Mouse (Mus musculus) kidney, embryonic 14.5 days (tissue): Measurements from ENCODE around the gene Gm10837. TPM values are rescaled to one million over a fixed set of nuclear protein-coding genes. Genes with fewer than 3 reads are reported as not detected.
"Not testable (repeated sequence)": the region's sequence is repeated elsewhere in the genome, so short reads cannot be mapped to it uniquely, and the experiment has no call there.

Experiments
- ATAC-seq: fragments of 200-750 bp; cut with Nextera tagmentation; 2 replicates; pipeline ENCODE4 v1.8.0; 2017; ENCODE audit warnings: moderate number of reproducible peaks, mild to moderate bottlenecking, moderate TSS enrichment, moderate library complexity; ENCODE audit not compliant: low FRiP score, low TSS enrichment
- H3K27ac ChIP-seq: fragments of 300-500 bp; sonication (generic); 2 replicates; pipeline ENCODE4 v1.5.1; 2014; ENCODE audit warnings: low read depth, mild to moderate bottlenecking, low read length, moderate library complexity, mixed read lengths
- H3K27me3 ChIP-seq: fragments of 300-500 bp; sonication (generic); 2 replicates; pipeline ENCODE4 v1.6.1; 2014; ENCODE audit warnings: mild to moderate bottlenecking, low read length; ENCODE audit not compliant: control insufficient read depth, insufficient read depth
- H3K36me3 ChIP-seq: fragments of 300-500 bp; sonication (generic); 2 replicates; pipeline ENCODE4 v1.6.1; 2014; ENCODE audit warnings: low read length, mixed read lengths; ENCODE audit not compliant: control insufficient read depth, insufficient read depth
- H3K4me1 ChIP-seq: fragments of 300-500 bp; sonication (generic); 2 replicates; pipeline ENCODE4 v1.6.1; 2014; ENCODE audit warnings: low read length, mixed read lengths; ENCODE audit not compliant: control insufficient read depth, insufficient read depth
- H3K4me2 ChIP-seq: fragments of 300-500 bp; sonication (generic); replicated peaks from 2 replicates; pipeline ENCODE4 v1.6.1; 2014; ENCODE audit warnings: low read depth, mild to moderate bottlenecking, low read length
- H3K4me3 ChIP-seq: fragments of 300-500 bp; sonication (generic); 2 replicates; pipeline ENCODE4 v1.5.1; 2014; ENCODE audit warnings: mild to moderate bottlenecking, low read length
- H3K9ac ChIP-seq: fragments of 300-500 bp; sonication (generic); 2 replicates; pipeline ENCODE4 v1.6.1; 2014; ENCODE audit warnings: low read depth, mild to moderate bottlenecking, low read length, moderate library complexity
- H3K9me3 ChIP-seq: fragments of 300-500 bp; sonication (generic); 2 replicates; pipeline ENCODE4 v1.6.1; 2016; ENCODE audit warnings: low read length; ENCODE audit not compliant: control insufficient read depth
- WGBS: fragments of 180-500 bp; shearing (Covaris S2); extraction: QIAGEN DNeasy Blood & Tissue Kit; methylation state at CpG from one replicate; pipeline ENCODE4 v1.1.7; 2014; 5-methylcytosine and 5-hydroxymethylcytosine counted together
- polyA plus RNA-seq: library from polyadenylated mRNA; unstranded; fragments of >200 nt; fragmentation: Nextera tagmentation; extraction: Ambion mirVana; gene quantifications from 2 replicates; pipeline ENCODE4 v1.2.1, GENCODE M21; 2014

Gene Gm10837
- polyA plus RNA-seq, 1 experiment from 2014 or later, result not detected

DNA sequence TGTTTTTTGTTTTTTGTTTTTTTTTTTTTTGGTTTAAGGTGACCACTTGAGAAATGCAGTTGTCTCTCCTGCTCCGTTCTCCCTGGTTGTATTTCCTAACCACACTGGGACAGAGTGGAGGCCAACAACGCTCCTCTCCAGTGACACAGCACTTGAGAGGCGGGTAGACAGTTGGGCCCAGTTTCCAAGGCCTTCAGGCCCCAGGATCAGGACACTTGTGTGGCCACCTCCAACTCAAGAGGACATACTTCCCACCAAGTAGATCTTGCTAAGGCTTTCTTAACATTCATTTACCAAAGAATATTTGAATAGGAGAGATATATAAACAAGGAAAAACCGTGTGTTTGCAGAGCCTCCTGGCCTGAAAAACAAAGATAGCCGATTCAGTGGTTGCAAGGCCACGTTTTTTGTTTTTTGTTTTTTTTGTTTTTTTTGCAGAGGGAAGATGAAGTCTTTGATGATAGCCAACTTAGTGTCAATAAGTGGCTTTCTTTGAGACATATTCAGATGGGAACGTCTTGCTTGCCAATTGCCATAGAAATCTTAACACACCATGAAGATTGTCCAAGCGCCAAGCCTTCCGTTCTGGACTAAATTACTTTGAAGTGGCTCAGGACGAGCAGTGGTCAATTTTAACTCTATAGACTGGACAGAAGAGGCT lies 35.4 kb upstream of the Gm10837 start:
- Histone ChIP-seq H3K9ac (no peak overlapping the region), H3K9me3 (no peaks in the 10 kb centered on the region), H3K27ac (no peak overlapping the region), H3K4me1 (peaks cover 16% of the 10 kb centered on the region; the same call in 1 of the 2 replicates), H3K27me3 (peaks cover 73% of the 10 kb centered on the region), H3K4me2 (no peak overlapping the region), H3K4me3 (no peak overlapping the region), H3K36me3 (no peaks in the 10 kb centered on the region)
- 74% methylated on average over 10 of the region's 10 CpGs for WGBS
- no peak for ATAC-seq

DNA sequence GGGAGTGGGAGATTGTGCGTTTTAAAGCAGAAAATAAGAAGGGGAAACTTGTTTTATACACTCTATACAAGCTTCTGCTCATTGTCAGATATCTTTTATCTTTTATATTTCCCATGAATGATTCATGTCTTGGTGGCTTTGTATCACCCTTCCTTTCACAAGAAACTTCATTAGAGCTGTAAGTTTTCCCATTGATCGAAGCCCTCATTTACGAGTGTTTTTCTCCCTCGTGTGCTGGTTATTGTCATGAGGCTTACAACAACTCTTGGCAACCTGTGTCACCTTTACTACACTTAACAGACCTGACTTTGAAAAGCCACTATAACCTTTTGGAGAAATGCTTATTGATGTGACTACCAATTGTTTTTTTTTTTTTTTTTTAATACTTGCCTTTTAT lies 34.8 kb upstream of the Gm10837 start:
- Histone ChIP-seq H3K9me3 (no peaks in the 10 kb centered on the region), H3K27me3 (peaks cover 73% of the 10 kb centered on the region), H3K4me2 (no peak overlapping the region), H3K27ac (no peak overlapping the region), H3K36me3 (no peaks in the 10 kb centered on the region), H3K9ac (no peak overlapping the region), H3K4me3 (no peak overlapping the region), H3K4me1 (peaks cover 12% of the 10 kb centered on the region; the same call in 1 of the 2 replicates)
- WGBS, result 77% methylated on average over 4 of the region's 4 CpGs
- no peak for ATAC-seq

DNA sequence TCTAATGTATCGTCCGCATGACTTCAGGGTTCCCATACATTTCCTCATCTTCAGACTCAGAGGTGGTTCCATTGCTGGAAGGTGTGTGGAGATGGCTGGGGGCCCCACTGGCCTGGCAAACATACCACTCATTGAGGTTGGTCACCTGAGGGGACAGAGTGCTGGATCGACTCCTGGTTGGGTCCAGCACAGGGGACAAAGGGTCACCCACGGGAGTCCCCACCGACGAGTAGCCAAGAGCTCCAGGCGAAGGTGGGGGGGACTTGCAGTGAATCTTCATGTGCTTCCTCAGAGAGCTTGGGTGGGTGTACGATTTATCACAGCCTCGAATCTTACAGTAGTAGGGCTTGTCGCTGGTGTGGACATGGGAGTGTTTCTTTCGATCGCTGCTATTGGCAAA lies 31.1 kb upstream of the Gm10837 start:
- not testable (repeated sequence) for H3K4me3 ChIP-seq, H3K9ac ChIP-seq, H3K4me2 ChIP-seq, H3K9me3 ChIP-seq, H3K36me3 ChIP-seq, H3K27ac ChIP-seq, H3K4me1 ChIP-seq, ATAC-seq
- peaks cover 68% of the 10 kb centered on the region for H3K27me3 ChIP-seq
- 85% methylated on average over 3 of the region's 12 CpGs for WGBS

DNA sequence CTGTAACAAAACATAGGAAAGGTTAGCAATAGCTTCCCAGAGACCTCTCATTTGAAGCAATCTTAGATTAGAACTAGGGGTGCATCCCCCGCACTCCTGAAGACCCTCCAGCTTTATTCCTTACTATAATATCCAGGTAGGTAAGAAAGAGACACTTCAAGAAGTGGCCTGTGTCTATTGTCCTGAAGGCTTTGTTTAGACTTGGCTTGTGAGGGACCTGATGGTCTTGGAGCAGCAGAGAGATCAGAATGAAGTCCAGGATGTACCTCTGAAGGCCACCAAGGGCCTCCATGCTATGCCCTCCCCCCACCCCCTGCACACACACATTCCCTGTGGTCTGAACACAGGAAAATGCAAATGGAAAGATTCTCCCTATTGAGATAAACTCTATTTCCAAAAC lies 30.6 kb upstream of the Gm10837 start:
- WGBS, result 96% methylated on average over 1 of the region's 1 CpGs
- Histone ChIP-seq H3K4me2 (no peak overlapping the region), H3K27me3 (peaks cover 68% of the 10 kb centered on the region), H3K36me3 (no peaks in the 10 kb centered on the region), H3K9ac (no peak overlapping the region), H3K9me3 (no peaks in the 10 kb centered on the region), H3K27ac (no peak overlapping the region), H3K4me1 (peaks cover 5% of the 10 kb centered on the region), H3K4me3 (no peak overlapping the region)
- ATAC-seq, result no peak

DNA sequence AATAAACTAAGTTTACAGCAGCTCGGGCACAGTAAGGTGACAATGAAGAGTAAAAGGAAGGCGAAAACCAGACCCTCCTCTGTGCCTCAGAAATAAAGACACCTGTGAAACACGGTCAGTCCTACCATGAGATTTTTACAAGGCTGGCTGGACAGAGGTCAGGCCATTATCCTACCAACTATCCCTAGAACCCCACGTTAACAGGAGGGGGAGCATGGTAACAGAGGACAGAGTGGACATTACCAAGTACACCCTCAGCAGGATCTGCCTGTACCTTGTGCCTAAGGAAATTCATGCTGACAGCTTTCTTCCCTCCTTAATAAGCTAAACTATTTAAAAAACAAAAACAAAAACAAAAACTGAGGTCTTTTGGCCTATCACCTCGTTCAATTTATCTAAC lies 30.2 kb upstream of the Gm10837 start:
- ATAC-seq, result no peak
- H3K4me1 ChIP-seq, result peaks cover 7% of the 10 kb centered on the region
- H3K4me3 ChIP-seq, result no peak overlapping the region
- H3K9me3 ChIP-seq, result no peaks in the 10 kb centered on the region
- no peak overlapping the region for H3K4me2 ChIP-seq
- H3K27me3 ChIP-seq, result peaks cover 68% of the 10 kb centered on the region
- H3K9ac ChIP-seq, result no peak overlapping the region
- no peak overlapping the region for H3K27ac ChIP-seq
- WGBS, result 52% methylated on average over 5 of the region's 5 CpGs
- no peaks in the 10 kb centered on the region for H3K36me3 ChIP-seq

DNA sequence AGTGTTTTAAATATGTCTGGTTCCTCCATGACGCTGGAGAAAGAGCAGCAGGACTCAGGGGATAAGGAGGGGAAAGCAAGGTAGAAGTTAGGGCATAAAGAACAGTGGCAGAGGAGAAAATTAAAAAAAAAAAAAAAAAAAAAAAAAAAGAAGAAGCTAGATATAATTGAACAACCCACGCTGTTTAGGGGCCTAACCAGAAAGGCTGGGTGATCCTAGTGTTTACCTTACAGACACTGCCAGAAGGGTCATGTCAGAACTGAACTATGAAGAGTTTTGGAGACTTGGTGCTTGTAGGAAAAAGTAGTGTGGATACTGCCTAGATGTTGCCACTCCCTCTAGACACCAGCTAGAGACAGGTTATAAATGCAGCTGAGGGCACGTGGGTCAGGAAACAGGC lies 28.9 kb upstream of the Gm10837 start:
- 41% methylated on average over 3 of the region's 3 CpGs for WGBS
- H3K4me3 ChIP-seq, result no peak overlapping the region
- H3K27me3 ChIP-seq, result peaks cover 68% of the 10 kb centered on the region
- no peak overlapping the region for H3K4me2 ChIP-seq
- H3K36me3 ChIP-seq, result no peaks in the 10 kb centered on the region
- H3K4me1 ChIP-seq, result peaks cover 7% of the 10 kb centered on the region
- no peak overlapping the region for H3K27ac ChIP-seq
- H3K9me3 ChIP-seq, result no peaks in the 10 kb centered on the region
- ATAC-seq, result no peak
- no peak overlapping the region for H3K9ac ChIP-seq

DNA sequence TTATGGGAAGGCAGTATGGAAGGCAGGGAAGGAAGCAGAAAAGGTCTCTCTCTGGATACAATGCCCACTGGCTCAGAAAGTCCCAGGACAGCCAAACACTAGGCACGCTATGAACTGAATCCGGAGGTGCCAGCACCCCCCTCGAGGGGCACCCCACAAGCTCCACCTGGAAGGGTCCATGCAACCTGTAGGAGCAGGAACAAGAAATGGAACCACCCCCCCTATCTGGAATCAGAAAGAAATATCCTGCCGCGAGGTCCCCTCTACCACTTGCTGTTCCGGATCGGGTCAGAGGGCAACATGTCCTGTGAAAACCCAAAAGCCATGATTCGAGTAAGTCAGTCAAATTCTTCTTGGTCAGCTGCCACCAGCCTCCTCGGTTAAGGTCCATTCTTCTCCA lies 28.4 kb upstream of the Gm10837 start:
- Histone ChIP-seq H3K9ac (no peak overlapping the region), H3K36me3 (no peaks in the 10 kb centered on the region), H3K4me1 (peaks cover 7% of the 10 kb centered on the region), H3K9me3 (no peaks in the 10 kb centered on the region), H3K27me3 (peaks cover 71% of the 10 kb centered on the region), H3K4me2 (no peak overlapping the region), H3K27ac (no peak overlapping the region), H3K4me3 (no peak overlapping the region)
- no peak for ATAC-seq
- 14% methylated on average over 9 of the region's 9 CpGs for WGBS

DNA sequence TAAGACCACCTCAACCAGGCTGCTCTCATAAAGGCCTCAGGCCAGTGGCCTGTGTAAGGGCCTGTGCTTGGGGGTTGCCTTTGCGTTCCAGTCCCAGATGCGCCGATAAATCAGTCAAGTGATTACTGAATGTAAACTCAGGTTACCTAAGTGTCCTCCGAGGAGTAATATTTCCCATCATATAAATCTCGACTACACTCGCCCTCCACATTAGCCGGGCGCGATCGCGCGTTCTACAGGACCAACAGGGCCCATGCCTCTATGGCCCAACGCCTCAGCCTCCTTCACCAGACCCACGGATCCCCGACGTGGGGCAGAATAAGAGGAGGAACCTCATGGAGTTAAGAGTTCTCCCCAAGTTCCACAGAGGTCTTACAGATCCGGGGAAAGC lies 27.7 kb upstream of the Gm10837 start:
- no peak for ATAC-seq
- Histone ChIP-seq H3K4me3 (no peak overlapping the region), H3K4me2 (no peak overlapping the region), H3K9me3 (no peaks in the 10 kb centered on the region), H3K27me3 (peaks cover 78% of the 10 kb centered on the region), H3K36me3 (no peaks in the 10 kb centered on the region), H3K27ac (no peak overlapping the region), H3K9ac (no peak overlapping the region), H3K4me1 (peaks cover 7% of the 10 kb centered on the region)
- WGBS, result 10% methylated on average over 17 of the region's 17 CpGs

DNA sequence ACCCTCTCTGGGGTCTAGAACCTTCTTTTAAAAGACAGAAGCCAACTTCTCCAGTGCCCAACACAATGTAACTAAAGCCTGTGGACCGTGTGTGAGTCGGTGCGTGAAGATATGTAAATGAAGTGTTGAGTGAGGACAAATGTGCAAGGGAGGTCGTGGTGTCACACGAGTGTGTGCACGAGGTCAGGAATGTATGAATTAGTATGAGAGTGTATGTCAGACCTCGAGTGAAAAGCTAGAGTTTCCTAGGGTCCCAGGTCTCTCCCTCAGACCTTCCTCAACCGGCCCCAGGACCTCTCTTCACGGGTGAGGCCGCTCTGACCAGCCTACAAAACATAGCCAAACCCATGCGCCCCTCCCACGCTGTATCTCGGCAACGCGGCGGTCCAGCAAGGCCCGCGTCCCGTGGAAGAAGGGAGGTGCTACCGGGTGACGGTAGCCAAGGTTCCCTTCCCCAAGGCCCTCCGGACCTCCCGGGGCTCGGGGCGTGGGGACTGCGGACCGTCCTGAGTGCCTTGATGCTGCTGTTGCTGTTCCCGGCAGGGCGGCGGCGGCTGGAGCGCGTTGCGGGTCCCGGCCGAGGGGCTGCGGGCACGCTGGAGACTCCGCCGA lies 27.2 kb upstream of the Gm10837 start:
- H3K4me3 ChIP-seq, result peak overlapping the region; percentile 36
- no peaks in the 10 kb centered on the region for H3K36me3 ChIP-seq
- peaks cover 83% of the 10 kb centered on the region for H3K27me3 ChIP-seq
- H3K9me3 ChIP-seq, result no peaks in the 10 kb centered on the region
- no peak; the same call in 1 of the 2 replicates for ATAC-seq
- H3K9ac ChIP-seq, result no peak overlapping the region
- peaks cover 7% of the 10 kb centered on the region for H3K4me1 ChIP-seq
- 2% methylated on average over 40 of the region's 40 CpGs for WGBS
- peak overlapping the region; percentile 91 for H3K4me2 ChIP-seq
- H3K27ac ChIP-seq, result no peak overlapping the region
